Mouse (Mus musculus): ENCODE measurements around the gene Cntn1.

GRCm38 (mm10) chr15:92185484-92185883 lies 134.5 kb downstream of the Cntn1 start:
- no peak for TF ChIP-seq CTCF (IDR thresholded peaks at IDR 0.05; ENCODE audit: control insufficient read depth, insufficient read depth, insufficient replicate concordance, low read depth, low read length)
- no peak for TF ChIP-seq POLR2A (IDR thresholded peaks at IDR 0.05; ENCODE audit: control insufficient read depth, low read depth, low read length)
